Mouse (Mus musculus) erythroblast, adult 5-6 weeks (primary cell): ENCODE results near the gene Atp6v0a1. TPM values are rescaled to one million over a fixed set of nuclear protein-coding genes. Genes with fewer than 3 reads are reported as not detected.
A peak's percentile ranks its signal among the peaks of the same experiment; 100 is the strongest.
"Not testable (repeated sequence)": the region's sequence is repeated elsewhere in the genome, so short reads cannot be mapped to it uniquely, and the experiment has no call there.

ENCODE experiments used
- ATAC-seq: replicated peaks from 2 replicates; pipeline ENCODE4 v1.8.0; 2016; ENCODE audit warnings: moderate number of reproducible peaks, mild to moderate bottlenecking, moderate TSS enrichment, inconsistent platforms; ENCODE audit not compliant: poor library complexity, low FRiP score, severe bottlenecking
- total RNA-seq, 2 experiments: library from RNA; stranded (forward) in 1 of 2; stranded (reverse) in 1 of 2; fragments of 150-400 nt in 1 of 2; fragments of 200-764, 138-1000 nt in 1 of 2; gene quantifications; 2 replicates each; pipeline versions ENCODE4 v1.2.3 to v1.2.4; 2015 to 2017; ENCODE audit warnings: low replicate concordance in 2 of 2

Atp6v0a1 gene
- total RNA-seq, 2 experiments from 2014 or later = 539 to 748 TPM

DNA sequence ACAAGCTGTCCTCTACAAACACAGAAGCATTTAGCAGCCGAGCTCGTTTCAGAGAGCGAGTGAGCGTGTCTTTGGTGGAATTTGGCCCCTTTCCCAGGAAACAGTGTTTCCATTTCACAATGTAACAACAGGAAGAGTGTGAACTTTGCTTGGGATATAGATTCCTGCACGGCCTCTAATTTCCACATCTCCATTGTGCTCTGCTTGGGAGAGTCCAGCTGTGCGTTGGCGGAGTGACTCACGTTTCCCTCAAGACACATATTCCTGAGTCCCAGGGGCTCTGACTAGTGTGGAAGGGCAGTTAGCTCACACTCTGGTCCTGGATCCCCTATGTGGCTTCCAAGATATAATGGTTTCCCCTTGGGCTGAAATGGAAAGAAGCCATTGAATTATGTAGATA, 29.4 kb upstream of the Atp6v0a1 start:
- ATAC-seq = no peak

GRCm38 (mm10) chr11:100980438-100980837, 28.8 kb upstream of the Atp6v0a1 start:
- ATAC-seq = no peak

- ATAC-seq = no peak
Observed at GRCm38 (mm10) chr11:100981236-100981635, 28.0 kb upstream of the Atp6v0a1 start.

DNA sequence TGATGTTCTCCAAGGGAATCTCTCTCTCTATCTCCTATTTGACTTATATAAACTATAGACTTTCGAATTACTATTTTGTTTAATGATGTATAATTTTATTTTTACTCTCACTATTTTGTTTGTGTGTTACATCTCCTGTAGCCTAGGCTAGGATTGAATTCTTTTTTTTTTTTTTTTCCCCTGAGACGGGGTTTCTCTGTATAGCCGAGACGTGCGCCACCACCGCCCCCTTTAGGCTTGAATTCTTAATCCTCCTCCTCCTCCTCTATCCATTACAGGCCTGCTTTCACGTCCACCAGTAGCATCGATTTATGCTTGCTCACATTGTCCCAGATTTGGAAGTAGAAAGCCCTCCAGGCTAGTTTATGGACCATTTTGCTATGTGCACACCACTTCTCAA, 27.2 kb upstream of the Atp6v0a1 start:
- no peak for ATAC-seq

DNA sequence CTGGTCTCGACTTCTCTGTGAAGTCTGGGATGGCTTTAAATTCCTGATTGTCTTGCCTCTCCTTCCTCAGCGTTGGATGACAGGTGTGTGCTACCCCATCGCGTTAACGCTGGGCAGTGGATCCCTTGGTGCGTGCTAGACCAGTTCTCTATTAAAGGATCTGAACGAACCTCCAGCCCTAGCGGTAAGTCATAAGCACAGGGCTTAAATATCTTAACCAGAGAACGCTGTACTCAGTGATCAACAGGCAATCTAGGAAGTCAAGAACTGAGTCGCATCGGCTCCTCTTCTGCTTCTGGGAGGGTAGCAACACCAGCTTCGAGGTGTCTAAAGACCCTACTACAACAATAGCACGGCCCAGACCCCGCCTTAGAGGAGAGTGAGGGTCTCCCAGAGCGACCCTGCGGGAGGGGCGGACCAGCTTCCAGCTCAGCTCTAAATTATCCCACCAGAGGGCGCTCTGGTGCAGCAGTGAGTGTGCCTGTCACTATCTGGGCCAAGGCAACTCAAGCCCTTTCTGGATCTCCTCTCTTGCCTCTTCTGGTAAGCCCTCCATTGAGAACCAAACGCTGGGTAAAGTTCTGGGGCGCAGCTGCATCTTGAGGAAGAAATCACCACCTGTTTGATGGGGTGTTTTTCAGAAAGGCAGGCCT, 26.0 kb upstream of the Atp6v0a1 start:
- ATAC-seq = peak; percentile 92

DNA sequence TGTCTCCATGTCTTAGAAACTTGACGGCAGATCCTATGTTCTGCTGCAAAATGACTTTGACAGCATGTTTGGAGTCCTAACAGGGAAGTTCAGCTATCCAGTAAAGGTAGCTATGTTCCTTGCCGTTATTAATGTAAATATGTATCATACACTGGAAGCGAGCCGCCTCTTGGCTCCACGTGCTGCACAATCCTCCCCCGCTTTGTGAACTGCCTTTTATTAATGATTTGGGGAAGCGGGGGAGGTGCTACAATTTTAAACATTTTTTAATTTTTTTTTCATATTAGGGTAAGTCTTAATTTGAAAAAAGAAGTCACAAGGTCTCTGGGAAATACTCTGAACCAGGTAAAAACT, 25.5 kb upstream of the Atp6v0a1 start:
- no peak for ATAC-seq

- no peak for ATAC-seq
Observed at GRCm38 (mm10) chr11:100985607-100986006, 23.6 kb upstream of the Atp6v0a1 start.

DNA sequence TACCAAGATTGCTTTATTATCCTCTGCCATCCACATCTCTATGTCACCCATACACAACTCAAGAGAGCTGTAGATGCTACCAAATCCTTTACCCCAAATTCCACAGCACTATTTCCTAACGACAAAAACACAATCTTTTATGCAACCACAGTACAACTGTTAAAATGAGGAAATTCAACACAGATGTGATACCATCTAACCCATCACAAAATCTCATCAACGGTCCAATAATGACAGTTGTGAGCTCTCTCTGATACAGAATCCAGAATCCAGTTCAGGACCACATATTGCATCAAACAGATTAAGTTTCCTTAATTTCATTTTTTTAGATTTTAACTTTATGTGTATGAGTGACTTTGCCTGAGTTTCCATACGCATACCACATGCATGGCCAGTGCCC, 20.6 kb upstream of the Atp6v0a1 start:
- no peak for ATAC-seq

- no peak for ATAC-seq
Observed at GRCm38 (mm10) chr11:100989666-100990065, 19.6 kb upstream of the Atp6v0a1 start.

DNA sequence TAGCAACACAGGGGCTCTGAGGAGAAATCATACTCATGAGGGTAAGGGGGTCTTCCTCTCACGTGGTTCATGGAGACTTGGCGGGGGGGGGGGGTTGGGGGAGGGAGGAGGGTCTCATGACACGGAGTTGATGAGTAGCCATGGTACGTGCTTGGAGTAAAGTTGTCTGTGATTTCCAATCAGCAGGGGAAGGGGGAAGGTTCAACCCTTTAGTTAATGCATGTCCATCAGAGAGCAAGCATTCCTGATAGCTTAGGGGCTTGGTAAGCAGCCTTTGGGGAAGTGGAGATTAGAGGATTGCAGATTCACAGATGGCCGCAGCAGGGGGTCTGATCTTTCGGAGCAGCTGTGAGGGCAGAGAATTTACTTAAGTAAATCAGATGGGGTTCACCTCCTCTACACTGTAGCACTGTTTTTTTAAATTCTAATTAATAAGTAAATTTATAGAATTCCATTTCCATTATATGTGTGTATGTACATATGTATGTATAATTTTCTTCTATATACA, 18.2 kb upstream of the Atp6v0a1 start:
- ATAC-seq = no peak

GRCm38 (mm10) chr11:100993437-100993836, 15.8 kb upstream of the Atp6v0a1 start:
- no peak for ATAC-seq

DNA sequence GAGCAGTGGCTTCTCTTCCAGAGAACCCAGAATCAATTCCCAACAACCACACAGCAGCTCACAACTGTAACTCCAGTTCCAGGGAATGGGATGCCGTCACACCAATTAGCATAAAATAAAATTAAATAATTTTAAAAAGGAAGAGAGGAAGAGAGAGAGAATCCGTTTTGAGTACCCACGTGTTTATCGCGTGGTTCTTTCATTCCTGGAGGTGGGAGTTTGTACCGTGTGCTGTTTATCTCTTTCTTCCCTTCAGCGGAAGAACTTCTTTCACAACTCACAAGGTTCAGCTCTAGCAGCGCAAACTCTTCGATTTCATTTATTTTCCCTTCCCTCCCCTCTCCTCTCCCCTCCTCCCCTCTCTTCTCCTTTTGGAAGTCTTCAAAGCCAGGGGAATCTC, 15.0 kb upstream of the Atp6v0a1 start:
- ATAC-seq = no peak

DNA sequence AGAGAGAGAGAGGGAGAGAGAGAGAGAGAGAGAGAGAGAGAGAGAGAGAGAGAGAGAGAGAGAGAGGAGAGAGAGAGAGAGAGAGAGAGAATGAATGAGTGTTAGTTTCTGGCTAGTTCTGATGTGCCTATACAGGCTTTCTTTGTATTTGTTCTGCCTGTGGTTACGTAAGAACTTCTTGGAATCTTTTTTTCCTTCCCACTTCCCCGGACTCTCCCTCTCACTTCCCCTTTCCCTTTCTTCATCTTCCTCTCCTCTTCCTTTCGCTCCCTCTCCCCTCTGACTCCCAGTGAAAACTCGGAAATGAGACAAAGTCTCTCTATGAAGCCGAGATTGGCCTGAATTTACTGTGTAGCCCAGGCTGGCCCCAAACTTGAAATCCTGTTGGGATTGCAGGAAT, 14.6 kb upstream of the Atp6v0a1 start:
- no peak for ATAC-seq

GRCm38 (mm10) chr11:100996501-100996900, 12.8 kb upstream of the Atp6v0a1 start:
- ATAC-seq = no peak

DNA sequence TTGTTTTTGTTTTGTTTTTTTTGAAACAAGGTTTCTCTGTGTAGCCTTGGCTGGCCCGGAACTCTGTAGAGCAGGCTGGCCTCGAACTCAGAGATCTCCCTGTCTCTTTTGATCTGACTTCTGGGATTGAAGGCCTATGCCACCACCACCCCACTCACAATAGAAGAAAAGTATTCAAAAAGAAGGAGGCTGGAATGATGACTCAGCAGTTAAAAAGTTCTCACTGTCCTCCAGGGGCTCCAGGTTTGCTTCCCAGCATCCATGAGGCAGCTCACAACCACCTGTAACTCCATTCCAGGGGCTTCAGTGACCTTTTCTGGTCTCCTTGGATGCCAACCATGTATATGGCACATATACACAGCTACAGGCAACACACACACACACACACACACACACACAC, 10.4 kb upstream of the Atp6v0a1 start:
- no peak for ATAC-seq

GRCm38 (mm10) chr11:100999254-100999653, 10.0 kb upstream of the Atp6v0a1 start:
- ATAC-seq = no peak

DNA sequence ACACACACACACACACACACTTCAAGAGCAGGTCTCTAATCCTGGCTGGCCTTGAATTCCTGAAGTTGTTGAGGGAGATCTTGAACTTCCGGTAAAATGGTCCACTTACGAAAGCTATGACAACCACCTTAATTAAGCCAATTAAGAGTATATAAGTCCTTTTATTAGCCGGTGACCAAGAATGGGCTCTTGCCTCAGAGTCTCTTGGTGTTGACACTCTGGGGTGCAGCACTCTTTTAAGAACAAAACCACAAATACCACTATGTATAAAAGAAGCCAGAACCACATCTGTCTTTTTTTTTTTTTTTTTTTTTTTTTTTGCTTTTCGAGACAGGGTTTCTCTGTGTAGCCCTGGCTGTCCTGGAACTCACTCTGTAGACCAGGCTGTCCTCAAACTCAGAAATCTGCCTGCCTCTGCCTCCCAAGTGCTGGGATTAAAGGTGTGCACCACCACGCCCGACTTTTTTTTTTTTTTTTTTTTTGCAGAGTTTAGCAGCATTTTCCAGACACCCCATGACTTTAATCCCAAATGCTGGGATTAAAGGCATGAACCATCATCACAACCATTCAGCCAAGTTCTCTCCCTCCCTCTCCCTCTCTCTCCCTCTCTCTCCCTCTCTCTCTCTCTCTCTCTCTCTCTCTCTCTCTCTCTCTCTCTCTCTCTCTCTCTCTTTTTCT, 7.2 kb upstream of the Atp6v0a1 start:
- ATAC-seq = not testable (repeated sequence)

GRCm38 (mm10) chr11:101003025-101003685, 6.1 kb upstream of the Atp6v0a1 start:
- ATAC-seq = no peak

DNA sequence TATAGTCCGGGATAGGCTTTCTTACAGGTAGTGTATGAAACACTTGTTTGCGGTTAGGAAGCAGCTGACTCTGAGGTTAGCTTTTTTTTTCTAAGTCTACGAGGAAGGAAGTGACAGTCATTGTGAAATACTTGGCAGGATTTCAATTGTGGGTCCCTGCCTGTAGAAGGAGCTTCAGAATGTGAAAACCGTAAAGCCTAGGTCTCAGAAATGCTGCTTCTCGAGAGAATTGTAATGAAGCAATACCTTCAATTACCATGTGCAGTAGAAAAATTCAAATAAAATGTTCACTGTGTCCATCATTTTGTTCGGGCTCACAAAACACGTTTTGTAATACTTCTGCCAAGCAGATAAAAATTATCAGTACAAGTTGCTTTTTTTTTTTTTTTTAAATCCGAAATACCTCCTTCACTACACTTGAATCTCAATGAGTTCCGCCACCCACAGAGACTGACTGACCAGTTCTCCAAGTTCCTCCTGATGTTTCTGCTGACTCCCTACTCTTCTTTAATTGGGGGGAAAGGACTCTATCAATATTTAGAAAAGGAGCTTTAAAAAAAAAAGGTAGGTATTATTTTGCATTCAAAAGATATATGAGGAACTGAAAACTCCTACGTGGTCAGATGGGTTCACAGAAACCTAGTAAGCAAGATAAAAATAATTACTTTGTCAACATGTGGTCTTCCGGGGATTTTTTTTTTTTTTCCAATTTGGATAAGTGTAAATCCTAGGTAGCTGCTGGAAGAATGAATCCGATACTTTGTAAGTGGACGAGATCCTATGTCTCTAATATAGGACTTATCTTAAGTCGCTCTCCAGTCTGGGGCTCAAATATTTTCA, 826 bp upstream of the Atp6v0a1 start:
- no peak for ATAC-seq
